Mouse (Mus musculus) MEL (cell line): Measurements from ENCODE around the gene Fam83g. TPM values are rescaled to one million over a fixed set of nuclear protein-coding genes. Genes with fewer than 3 reads are reported as not detected.

ENCODE experiments used
- DNase-seq: peaks from one replicate; pipeline ENCODE4 v3.0.0; 2011; ENCODE audit warnings: low read depth, low spot score
- H3K27ac ChIP-seq: 2 replicates; pipeline ENCODE4 v1.5.1; 2012; ENCODE audit warnings: low read depth, mild to moderate bottlenecking, control low read depth, low read length, moderate library complexity; ENCODE audit not compliant: control insufficient read depth
- H3K27me3 ChIP-seq, 2 experiments: fragments of 150-350 bp in 1 of 2; sonication (generic) in 1 of 2; 2 replicates each; pipeline ENCODE4 v1.6.1; 2012; ENCODE audit warnings: low read length in 2 of 2, mild to moderate bottlenecking in 2 of 2, improper control_type of control experiment in 1 of 2, moderate library complexity in 1 of 2; ENCODE audit not compliant: insufficient read depth in 2 of 2, control insufficient read depth in 1 of 2
- H3K36me3 ChIP-seq, 2 experiments: 2 replicates each; pipeline ENCODE4 v1.6.1; 2012 to 2014; ENCODE audit warnings: low read length in 2 of 2, improper control_type of control experiment in 1 of 2, inconsistent platforms in 1 of 2, mild to moderate bottlenecking in 1 of 2; ENCODE audit not compliant: insufficient read depth in 2 of 2, control insufficient read depth in 1 of 2
- H3K4me1 ChIP-seq, 2 experiments: fragments of 150-350 bp in 1 of 2; sonication (generic) in 1 of 2; 2 replicates each; pipeline ENCODE4 v1.6.1; 2012; ENCODE audit warnings: low read length in 2 of 2, improper control_type of control experiment in 1 of 2, mild to moderate bottlenecking in 1 of 2; ENCODE audit not compliant: insufficient read depth in 2 of 2, control insufficient read depth in 1 of 2
- H3K4me3 ChIP-seq, 2 experiments: fragments of 150-350 bp in 1 of 2; sonication (generic) in 1 of 2; 2 replicates each; pipeline ENCODE4 v1.5.1; 2012; ENCODE audit warnings: low read depth in 2 of 2, low read length in 2 of 2, mild to moderate bottlenecking in 2 of 2, moderate library complexity in 2 of 2, control low read depth in 1 of 2, improper control_type of control experiment in 1 of 2; ENCODE audit not compliant: control insufficient read depth in 1 of 2, insufficient read depth in 1 of 2
- H3K79me2 ChIP-seq: 2 replicates; pipeline ENCODE4 v1.6.1; 2012; ENCODE audit warnings: mild to moderate bottlenecking, low read length, moderate library complexity; ENCODE audit not compliant: control insufficient read depth, poor library complexity, insufficient read depth
- H3K9ac ChIP-seq: 2 replicates; pipeline ENCODE4 v1.6.1; 2012; ENCODE audit warnings: low read depth, mild to moderate bottlenecking, control low read depth, low read length, moderate library complexity; ENCODE audit not compliant: control insufficient read depth, poor library complexity, severe bottlenecking
- H3K9me3 ChIP-seq: fragments of 150-350 bp; sonication (generic); replicated peaks from 2 replicates; pipeline ENCODE4 v1.6.1; 2012; ENCODE audit warnings: mild to moderate bottlenecking, low read length, improper control_type of control experiment, moderate library complexity; ENCODE audit not compliant: insufficient read depth
- BHLHE40 ChIP-seq: IDR thresholded peaks from 2 replicates; pipeline ENCODE4 v1.6.1; 2012; ENCODE audit warnings: low read depth, mild to moderate bottlenecking, inconsistent platforms, low read length, improper control_type of control experiment, borderline replicate concordance
- CHD1 ChIP-seq: IDR thresholded peaks from 2 replicates; pipeline ENCODE4 v1.6.1; 2012; ENCODE audit warnings: low read depth, mild to moderate bottlenecking, inconsistent platforms, low read length, improper control_type of control experiment
- CTCF ChIP-seq, 3 experiments: IDR thresholded peaks in 2 of 3; conservative IDR thresholded peaks in 1 of 3; 2 replicates each; pipeline ENCODE4 v1.5.1; 2011 to 2012; ENCODE audit warnings: low read length in 3 of 3, low read depth in 2 of 3, mild to moderate bottlenecking in 2 of 3, improper control_type of control experiment in 1 of 3, inconsistent platforms in 1 of 3, mixed read lengths in 1 of 3, moderate library complexity in 1 of 3; ENCODE audit not compliant: control insufficient read depth in 1 of 3, insufficient read depth in 1 of 3, poor library complexity in 1 of 3, severe bottlenecking in 1 of 3
- E2F4 ChIP-seq: IDR thresholded peaks from 2 replicates; pipeline ENCODE4 v1.6.1; 2011; ENCODE audit warnings: low read depth, low read length, improper control_type of control experiment, borderline replicate concordance
- ELF1 ChIP-seq: IDR thresholded peaks from 2 replicates; pipeline ENCODE4 v1.6.1; 2014; ENCODE audit warnings: low read depth, mild to moderate bottlenecking, inconsistent platforms, low read length, improper control_type of control experiment, moderate library complexity
- EP300 ChIP-seq, 2 experiments: IDR thresholded peaks; 2 replicates each; pipeline ENCODE4 v1.6.1; 2011; ENCODE audit warnings: improper control_type of control experiment in 2 of 2, low read length in 2 of 2, low read depth in 1 of 2, mild to moderate bottlenecking in 1 of 2
- GABPA ChIP-seq: IDR thresholded peaks from 2 replicates; pipeline ENCODE4 v1.6.1; 2012; ENCODE audit warnings: low read depth, mild to moderate bottlenecking, inconsistent platforms, low read length, improper control_type of control experiment, moderate library complexity
- HCFC1 ChIP-seq: IDR thresholded peaks from 2 replicates; pipeline ENCODE4 v1.6.1; 2012; ENCODE audit warnings: low read depth, mild to moderate bottlenecking, inconsistent platforms, low read length, improper control_type of control experiment, moderate library complexity
- JUND ChIP-seq: IDR thresholded peaks from 2 replicates; pipeline ENCODE4 v1.6.1; 2011; ENCODE audit warnings: low read depth, mild to moderate bottlenecking, improper control_type of control experiment, low read length
- KAT2A ChIP-seq: conservative IDR thresholded peaks from 2 replicates; pipeline ENCODE4 v1.6.1; 2012; ENCODE audit warnings: low read depth, low read length, improper control_type of control experiment, inconsistent platforms
- MAX ChIP-seq: IDR thresholded peaks from 2 replicates; pipeline ENCODE4 v1.6.1; 2011; ENCODE audit warnings: low read length, improper control_type of control experiment
- MAZ ChIP-seq: IDR thresholded peaks from 2 replicates; pipeline ENCODE4 v1.6.1; 2012; ENCODE audit warnings: low read depth, mild to moderate bottlenecking, inconsistent platforms, low read length, improper control_type of control experiment
- MXI1 ChIP-seq: IDR thresholded peaks from 2 replicates; pipeline ENCODE4 v1.6.1; 2011; ENCODE audit warnings: mild to moderate bottlenecking, low read depth, low read length, improper control_type of control experiment
- NRF1 ChIP-seq: IDR thresholded peaks from 2 replicates; pipeline ENCODE4 v1.6.1; 2014; ENCODE audit warnings: low read depth, mild to moderate bottlenecking, inconsistent platforms, low read length, improper control_type of control experiment, moderate library complexity; ENCODE audit not compliant: poor library complexity, insufficient read depth, severe bottlenecking
- POLR2AphosphoS2 ChIP-seq: IDR thresholded peaks from 2 replicates; pipeline ENCODE4 v1.6.1; 2011; ENCODE audit warnings: low read length, improper control_type of control experiment
- RAD21 ChIP-seq: IDR thresholded peaks from 2 replicates; pipeline ENCODE4 v1.6.1; 2011; ENCODE audit warnings: mild to moderate bottlenecking, low read depth, low read length, improper control_type of control experiment
- SMC3 ChIP-seq: IDR thresholded peaks from 2 replicates; pipeline ENCODE4 v1.6.1; 2011; ENCODE audit warnings: low read depth, low read length, improper control_type of control experiment
- TAL1 ChIP-seq: IDR thresholded peaks from 2 replicates; pipeline ENCODE4 v1.6.1; 2012; ENCODE audit warnings: mild to moderate bottlenecking, inconsistent platforms, low read length, moderate library complexity, mixed read lengths
- TBP ChIP-seq: IDR thresholded peaks from 2 replicates; pipeline ENCODE4 v1.8.0; 2011; ENCODE audit warnings: low read depth, low read length, improper control_type of control experiment
- UBTF ChIP-seq: IDR thresholded peaks from 2 replicates; pipeline ENCODE4 v1.6.1; 2012; ENCODE audit warnings: low read depth, mild to moderate bottlenecking, inconsistent platforms, low read length, improper control_type of control experiment, moderate library complexity, borderline replicate concordance; ENCODE audit not compliant: insufficient read depth
- USF2 ChIP-seq, 2 experiments: IDR thresholded peaks; 2 replicates each; pipeline ENCODE4 v1.6.1; 2011 to 2012; ENCODE audit warnings: improper control_type of control experiment in 2 of 2, low read length in 2 of 2, borderline replicate concordance in 1 of 2, inconsistent platforms in 1 of 2, low read depth in 1 of 2, mild to moderate bottlenecking in 1 of 2; ENCODE audit not compliant: insufficient read depth in 1 of 2
- ZMIZ1 ChIP-seq: IDR thresholded peaks from 2 replicates; pipeline ENCODE4 v1.6.1; 2012; ENCODE audit warnings: low read depth, mild to moderate bottlenecking, inconsistent platforms, low read length, improper control_type of control experiment, moderate library complexity
- polyA plus RNA-seq, 2 experiments: library from polyadenylated mRNA; stranded (reverse) in 1 of 2; unstranded in 1 of 2; fragments of >175 nt in 1 of 2; fragments of >200 nt in 1 of 2; gene quantifications; 2 replicates each; pipeline versions ENCODE4 v1.2.1 to v1.2.4; 2012; ENCODE audit warnings: low replicate concordance in 2 of 2, low read depth in 1 of 2; ENCODE audit not compliant: insufficient read length in 2 of 2, insufficient read depth in 1 of 2, missing spikeins in 1 of 2
- total RNA-seq: library from RNA; depleted of rRNA; stranded (reverse); fragments of 300-350 nt; gene quantifications from 2 replicates; pipeline ENCODE4 v1.2.3, GENCODE M21; 2012

Fam83g gene
- total and polyA plus RNA-seq, 3 experiments, result 5.4 to 9.7 TPM; not detected in 1

DNA sequence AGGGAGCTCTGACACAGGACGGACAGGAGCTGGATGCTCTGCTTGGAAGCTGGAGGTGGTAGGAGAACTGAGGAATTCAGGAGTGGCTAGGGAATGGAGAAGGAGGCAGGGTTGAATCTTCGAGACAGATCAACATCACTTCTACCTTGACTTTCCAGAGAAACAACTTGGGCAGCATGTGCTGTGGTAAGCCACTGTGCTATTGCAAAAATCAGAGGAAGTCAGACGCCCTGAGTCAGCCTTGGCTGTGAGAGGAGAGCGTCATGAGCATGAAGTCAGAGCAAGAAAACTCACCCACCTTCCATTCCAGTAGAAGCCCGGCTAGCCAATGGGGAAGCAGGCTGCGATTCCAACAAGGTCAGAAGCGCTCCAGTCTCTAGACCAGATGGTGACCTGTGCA is 41.8 kb upstream of the Fam83g start:
- no peaks in the 10 kb centered on the region for H3K9me3 ChIP-seq
- no peak overlapping the region for H3K9ac ChIP-seq
- H3K4me1 ChIP-seq, result peaks cover 9 to 19% of the 10 kb centered on the region in 2 experiments
- no peaks in the 10 kb centered on the region; a peak in 1 of 4 replicates for H3K27me3 ChIP-seq
- no peak for TF ChIP-seq CTCF (IDR thresholded peaks at IDR 0.05 in 2 of 3, conservative IDR thresholded peaks at IDR 0.05 in 1 of 3; ENCODE audit: control insufficient read depth in 1 of 3, insufficient read depth in 1 of 3, low read depth in 2 of 3, low read length in 3 of 3, poor library complexity in 1 of 3, severe bottlenecking in 1 of 3)
- no peak for TF ChIP-seq CHD1
- TF ChIP-seq, all 39 proteins: peak for 0
- no peak for DNase-seq
- no peak overlapping the region for H3K4me3 ChIP-seq
- no peaks in the 10 kb centered on the region for H3K79me2 ChIP-seq
- H3K36me3 ChIP-seq, result peaks cover 0 to 13% of the 10 kb centered on the region in 2 experiments; a peak in 2 of 4 replicates
- no peak overlapping the region for H3K27ac ChIP-seq

DNA sequence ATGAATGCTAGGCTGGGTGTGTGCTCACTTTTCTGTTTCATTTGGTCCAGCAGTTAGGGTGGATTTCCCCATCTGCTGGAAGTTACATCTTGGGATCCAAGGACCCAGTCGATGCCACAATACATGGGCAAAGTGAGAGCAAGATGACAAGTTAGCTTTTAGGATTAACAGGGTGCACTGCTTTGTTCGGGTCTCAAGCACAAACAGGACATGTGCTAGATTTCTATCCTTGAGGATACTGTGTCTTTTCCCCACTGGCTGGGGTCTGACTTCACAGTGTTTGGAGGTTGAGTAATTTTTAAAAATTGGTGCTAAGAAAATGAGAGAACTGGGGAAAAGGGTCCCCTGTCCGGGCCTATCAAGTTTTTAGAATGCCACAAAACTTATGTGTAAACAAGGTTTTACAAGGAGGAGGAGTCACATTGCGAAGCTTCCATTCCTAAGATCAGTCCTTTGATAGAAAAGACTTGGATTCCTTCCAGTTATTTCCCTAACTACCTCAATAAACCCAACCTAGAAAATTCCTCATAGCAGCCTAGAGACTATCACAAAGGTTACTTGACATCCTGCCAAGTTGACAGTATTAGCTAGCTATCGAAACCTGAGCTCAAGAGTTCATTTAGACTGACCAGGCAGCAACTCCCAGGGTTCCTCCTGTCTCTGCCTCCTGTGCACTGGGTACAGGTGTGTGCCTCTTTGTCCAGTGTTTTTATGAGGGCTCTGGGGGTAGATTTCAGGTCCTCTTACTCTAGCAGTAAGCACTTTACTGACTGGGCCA is 40.5 kb upstream of the Fam83g start:
- H3K36me3 ChIP-seq, result peaks cover 0 to 16% of the 10 kb centered on the region in 2 experiments; a peak in 2 of 4 replicates
- no peak for TF ChIP-seq BHLHE40
- no peak overlapping the region for H3K9ac ChIP-seq
- no peak overlapping the region for H3K4me3 ChIP-seq
- no peaks in the 10 kb centered on the region for H3K9me3 ChIP-seq
- no peaks in the 10 kb centered on the region; a peak in 1 of 4 replicates for H3K27me3 ChIP-seq
- no peaks in the 10 kb centered on the region for H3K79me2 ChIP-seq
- no peak for DNase-seq
- H3K27ac ChIP-seq, result no peak overlapping the region
- peaks cover 9 to 27% of the 10 kb centered on the region in 2 experiments for H3K4me1 ChIP-seq

DNA sequence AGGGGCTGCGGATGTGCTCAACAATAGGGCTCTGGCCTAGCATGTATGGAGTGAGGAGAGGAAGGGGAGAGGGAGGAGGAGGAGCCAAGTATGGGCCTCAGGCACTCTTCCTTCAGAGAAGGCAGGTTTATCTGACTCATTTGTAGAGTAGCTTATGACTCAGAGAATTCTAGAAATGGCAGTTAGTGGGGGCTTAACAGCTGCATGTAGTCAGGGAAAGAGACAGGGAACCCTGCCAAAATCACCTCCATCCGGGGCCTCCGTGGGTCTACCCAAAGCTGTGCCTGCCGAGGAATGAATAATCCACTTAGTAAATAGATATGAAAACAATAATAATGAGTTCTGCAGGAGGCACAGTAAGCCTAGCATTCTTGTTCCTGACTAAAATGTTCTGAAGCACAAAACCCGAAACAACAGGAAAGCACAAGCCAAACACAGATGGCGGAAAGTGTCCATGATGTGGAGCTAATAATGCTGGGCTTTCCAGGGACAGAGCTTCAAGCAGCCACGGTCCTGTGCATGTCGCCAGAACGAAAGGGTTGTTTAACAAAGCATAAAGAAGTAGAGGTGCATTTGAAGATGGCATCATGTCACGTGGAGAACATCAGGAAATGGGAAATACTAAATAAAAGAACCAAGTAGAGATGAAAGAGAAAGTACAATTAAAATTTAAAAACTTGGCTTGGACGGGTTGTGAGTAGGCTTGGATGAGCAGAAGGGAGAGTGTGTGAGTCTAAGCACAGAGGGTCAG is 39.1 kb upstream of the Fam83g start:
- peak overlapping the region; percentile 6; the same call in 1 of the 2 replicates for H3K27ac ChIP-seq
- peak; percentile 86 for DNase-seq
- peaks cover 9 to 31% of the 10 kb centered on the region in 2 experiments for H3K4me1 ChIP-seq
- peak overlapping the region; percentile 29; the same call in 1 of the 2 replicates for H3K9ac ChIP-seq
- H3K27me3 ChIP-seq, result no peaks in the 10 kb centered on the region; a peak in 1 of 4 replicates
- no peaks in the 10 kb centered on the region for H3K9me3 ChIP-seq
- H3K79me2 ChIP-seq, result no peaks in the 10 kb centered on the region
- H3K4me3 ChIP-seq, result peak overlapping the region in 1 of 2 experiments; percentile 12; a peak in 1 of 4 replicates
- H3K36me3 ChIP-seq, result peaks cover 0 to 16% of the 10 kb centered on the region in 2 experiments; a peak in 2 of 4 replicates
- TF ChIP-seq UBTF (no peak), KAT2A (no peak), ELF1 (no peak), MAX (peak; percentile 10; the same call in 1 of the 2 replicates), HCFC1 (0 out of 2 replicates have a peak, but pooled peaks have one; percentile 15), ZMIZ1 (no peak), NRF1 (no peak), POLR2AphosphoS2 (no peak), RAD21 (no peak), EP300 (IDR thresholded peaks at IDR 0.05; ENCODE audit: low read depth in 1 of 2, low read length in 2 of 2) (peak; percentile 65 to 69), TBP (peak; percentile 64; the same call in 1 of the 2 replicates), MAZ (no peak), USF2 (IDR thresholded peaks at IDR 0.05; ENCODE audit: borderline replicate concordance in 1 of 2, insufficient read depth in 1 of 2, low read depth in 1 of 2, low read length in 2 of 2) (no peak), JUND (no peak), MXI1 (no peak), TAL1 (no peak), SMC3 (no peak), GABPA (no peak), E2F4 (no peak)
